Mouse (Mus musculus) kidney, embryonic 16.5 days (tissue): ENCODE data around the gene Kirrel3. TPM values are rescaled to one million over a fixed set of nuclear protein-coding genes. Genes with fewer than 3 reads are reported as not detected.

Experiments used
- ATAC-seq: fragments of 200-750 bp; cut with Nextera tagmentation; 2 replicates; pipeline ENCODE4 v1.8.0; 2017; ENCODE audit warnings: moderate TSS enrichment; ENCODE audit not compliant: low FRiP score, low TSS enrichment
- H3K27ac ChIP-seq: fragments of 300-500 bp; sonication (generic); 2 replicates; pipeline ENCODE4 v1.5.1; 2014; ENCODE audit warnings: low read length
- H3K27me3 ChIP-seq: fragments of 300-500 bp; sonication (generic); 2 replicates; pipeline ENCODE4 v1.6.1; 2014; ENCODE audit warnings: low read length, control low read depth, mixed read lengths; ENCODE audit not compliant: insufficient read depth
- H3K36me3 ChIP-seq: fragments of 300-500 bp; sonication (generic); 2 replicates; pipeline ENCODE4 v1.6.1; 2014; ENCODE audit warnings: low read length, control low read depth, mixed read lengths; ENCODE audit not compliant: insufficient read depth
- H3K4me1 ChIP-seq: fragments of 300-500 bp; sonication (generic); 2 replicates; pipeline ENCODE4 v1.6.1; 2014; ENCODE audit warnings: low read length, control low read depth, mixed read lengths; ENCODE audit not compliant: insufficient read depth
- H3K4me2 ChIP-seq: fragments of 300-500 bp; sonication (generic); replicated peaks from 2 replicates; pipeline ENCODE4 v1.6.1; 2014; ENCODE audit warnings: low read depth, low read length
- H3K4me3 ChIP-seq: fragments of 300-500 bp; sonication (generic); 2 replicates; pipeline ENCODE4 v1.5.1; 2014; ENCODE audit warnings: mild to moderate bottlenecking, low read length
- H3K9ac ChIP-seq: fragments of 300-500 bp; sonication (generic); replicated peaks from 2 replicates; pipeline ENCODE4 v1.6.1; 2014; ENCODE audit warnings: low read length
- H3K9me3 ChIP-seq: fragments of 300-500 bp; sonication (generic); 2 replicates; pipeline ENCODE4 v1.6.1; 2016; ENCODE audit warnings: low read length, control low read depth
- WGBS: fragments of 180-500 bp; shearing (Covaris S2); extraction: QIAGEN DNeasy Blood & Tissue Kit; methylation state at CpG from one replicate; pipeline ENCODE4 v1.1.7; 2014; 5-methylcytosine and 5-hydroxymethylcytosine counted together
- polyA plus RNA-seq: library from polyadenylated mRNA; unstranded; fragments of >200 nt; fragmentation: Nextera tagmentation; extraction: Ambion mirVana; gene quantifications from 2 replicates; pipeline ENCODE4 v1.2.1, GENCODE M21; 2015

Kirrel3 gene
- polyA plus RNA-seq, 1 experiment from 2014 or later, result 2.6 TPM

- no peak for ATAC-seq
- Histone ChIP-seq H3K9ac (no peak overlapping the region), H3K4me1 (peaks cover 18% of the 10 kb centered on the region), H3K4me3 (no peak overlapping the region), H3K27ac (no peak overlapping the region), H3K27me3 (no peaks in the 10 kb centered on the region), H3K36me3 (no peaks in the 10 kb centered on the region), H3K9me3 (no peaks in the 10 kb centered on the region), H3K4me2 (no peak overlapping the region)
- WGBS, result 33% methylated on average over 5 of the region's 5 CpGs
Observed at GRCm38 (mm10) chr9:35041493-35041892, 555.8 kb downstream of the Kirrel3 start.

- WGBS, result 63% methylated on average over 7 of the region's 7 CpGs
- no peak overlapping the region for H3K27ac ChIP-seq
- H3K4me3 ChIP-seq, result no peak overlapping the region
Observed at GRCm38 (mm10) chr9:35043619-35044018, 557.9 kb downstream of the Kirrel3 start.

GRCm38 (mm10) chr9:35044458-35044857 is 558.8 kb downstream of the Kirrel3 start:
- H3K4me2 ChIP-seq, result no peak overlapping the region
- no peaks in the 10 kb centered on the region for H3K9me3 ChIP-seq
- H3K4me1 ChIP-seq, result peaks cover 15% of the 10 kb centered on the region
- H3K4me3 ChIP-seq, result no peak overlapping the region
- no peaks in the 10 kb centered on the region for H3K27me3 ChIP-seq
- H3K27ac ChIP-seq, result peak overlapping the region; percentile 63
- no peak overlapping the region; the same call in 1 of the 2 replicates for H3K9ac ChIP-seq
- WGBS, result 10% methylated on average over 15 of the region's 15 CpGs
- H3K36me3 ChIP-seq, result no peaks in the 10 kb centered on the region
- peak; percentile 47; the same call in 1 of the 2 replicates for ATAC-seq

More at GRCm38 (mm10) chr9:35043619-35044018, 557.9 kb downstream of the Kirrel3 start:
- Histone ChIP-seq H3K36me3 (no peaks in the 10 kb centered on the region), H3K27me3 (no peaks in the 10 kb centered on the region), H3K4me2 (no peak overlapping the region), H3K4me1 (peaks cover 18% of the 10 kb centered on the region), H3K9ac (no peak overlapping the region), H3K9me3 (no peaks in the 10 kb centered on the region)
- no peak for ATAC-seq

- H3K4me2 ChIP-seq, result no peak overlapping the region
- WGBS, result 47% methylated on average over 11 of the region's 11 CpGs
Observed at GRCm38 (mm10) chr9:35045031-35045531, 559.4 kb downstream of the Kirrel3 start.

GRCm38 (mm10) chr9:35045756-35046155 is 560.1 kb downstream of the Kirrel3 start:
- Histone ChIP-seq H3K36me3 (no peaks in the 10 kb centered on the region), H3K9me3 (no peaks in the 10 kb centered on the region), H3K4me3 (no peak overlapping the region), H3K27me3 (no peaks in the 10 kb centered on the region), H3K4me1 (peaks cover 19% of the 10 kb centered on the region), H3K9ac (no peak overlapping the region), H3K4me2 (no peak overlapping the region), H3K27ac (peak overlapping the region; percentile 63)
- peak; percentile 22 for ATAC-seq
- WGBS, result 72% methylated on average over 2 of the region's 2 CpGs

More at GRCm38 (mm10) chr9:35045031-35045531, 559.4 kb downstream of the Kirrel3 start:
- Histone ChIP-seq H3K4me3 (no peak overlapping the region), H3K27ac (peak overlapping the region; percentile 63), H3K27me3 (no peaks in the 10 kb centered on the region), H3K9ac (no peak overlapping the region), H3K36me3 (no peaks in the 10 kb centered on the region), H3K4me1 (peaks cover 19% of the 10 kb centered on the region), H3K9me3 (no peaks in the 10 kb centered on the region)
- peak; percentile 80 for ATAC-seq

GRCm38 (mm10) chr9:35048449-35048848 is 562.8 kb downstream of the Kirrel3 start:
- ATAC-seq, result no peak
- H3K4me2 ChIP-seq, result no peak overlapping the region
- no peaks in the 10 kb centered on the region for H3K27me3 ChIP-seq
- no peak overlapping the region for H3K9ac ChIP-seq
- WGBS, result 83% methylated on average over 6 of the region's 6 CpGs
- peaks cover 5% of the 10 kb centered on the region; the same call in 1 of the 2 replicates for H3K36me3 ChIP-seq
- H3K4me1 ChIP-seq, result peaks cover 19% of the 10 kb centered on the region
- H3K9me3 ChIP-seq, result no peaks in the 10 kb centered on the region
- H3K4me3 ChIP-seq, result no peak overlapping the region
- H3K27ac ChIP-seq, result no peak overlapping the region

- H3K9me3 ChIP-seq, result no peaks in the 10 kb centered on the region
- H3K27ac ChIP-seq, result no peak overlapping the region
- no peak overlapping the region for H3K4me2 ChIP-seq
- H3K27me3 ChIP-seq, result no peaks in the 10 kb centered on the region
- no peak overlapping the region for H3K9ac ChIP-seq
- 48% methylated on average over 3 of the region's 3 CpGs for WGBS
- no peak for ATAC-seq
- no peak overlapping the region for H3K4me3 ChIP-seq
- peaks cover 9% of the 10 kb centered on the region for H3K4me1 ChIP-seq
- peaks cover 5% of the 10 kb centered on the region; the same call in 1 of the 2 replicates for H3K36me3 ChIP-seq
Observed at GRCm38 (mm10) chr9:35049891-35050527, 564.3 kb downstream of the Kirrel3 start.

GRCm38 (mm10) chr9:35050701-35051454 is 565.2 kb downstream of the Kirrel3 start:
- Histone ChIP-seq H3K27ac (no peak overlapping the region), H3K9ac (no peak overlapping the region), H3K9me3 (no peaks in the 10 kb centered on the region), H3K4me1 (peaks cover 4% of the 10 kb centered on the region; the same call in 1 of the 2 replicates), H3K4me3 (no peak overlapping the region), H3K36me3 (peaks cover 5% of the 10 kb centered on the region; the same call in 1 of the 2 replicates), H3K4me2 (no peak overlapping the region), H3K27me3 (no peaks in the 10 kb centered on the region)
- whole genome bisulfite sequencing, result 86% methylated on average over 6 of the region's 6 CpGs
- ATAC-seq, result no peak

- 90% methylated on average over 4 of the region's 4 CpGs for WGBS
Observed at GRCm38 (mm10) chr9:35051666-35052065, 566.0 kb downstream of the Kirrel3 start.

More at GRCm38 (mm10) chr9:35051666-35052065, 566.0 kb downstream of the Kirrel3 start:
- Histone ChIP-seq H3K27me3 (no peaks in the 10 kb centered on the region), H3K4me3 (no peak overlapping the region), H3K27ac (no peak overlapping the region), H3K36me3 (peaks cover 5% of the 10 kb centered on the region; the same call in 1 of the 2 replicates), H3K9me3 (no peaks in the 10 kb centered on the region), H3K4me2 (no peak overlapping the region), H3K9ac (no peak overlapping the region), H3K4me1 (peaks cover 4% of the 10 kb centered on the region; the same call in 1 of the 2 replicates)
- ATAC-seq, result no peak
